Mouse (Mus musculus) right cerebral cortex, adult 18-20 months (tissue): ENCODE measurements at regions not wholly inside any gene's neighbourhood (a gene's known extent, or its start where the extent isn't known, plus 50 kb on each side); places are given as distances from the start of the nearest gene placed in this dataset.

ENCODE experiments used
- DNase-seq: peaks from one replicate; pipeline ENCODE4 v3.0.0; 2022; ENCODE audit warnings: mixed read lengths

GRCm38 (mm10) chr6:35605100-35605499 is 65.4 kb upstream of the Mtpn start:
- DNase-seq, result no peak

GRCm38 (mm10) chr6:35601373-35601772 is 61.7 kb upstream of the Mtpn start:
- DNase-seq, result no peak

GRCm38 (mm10) chr6:35599841-35600240 is 60.2 kb upstream of the Mtpn start:
- no peak for DNase-seq

DNA sequence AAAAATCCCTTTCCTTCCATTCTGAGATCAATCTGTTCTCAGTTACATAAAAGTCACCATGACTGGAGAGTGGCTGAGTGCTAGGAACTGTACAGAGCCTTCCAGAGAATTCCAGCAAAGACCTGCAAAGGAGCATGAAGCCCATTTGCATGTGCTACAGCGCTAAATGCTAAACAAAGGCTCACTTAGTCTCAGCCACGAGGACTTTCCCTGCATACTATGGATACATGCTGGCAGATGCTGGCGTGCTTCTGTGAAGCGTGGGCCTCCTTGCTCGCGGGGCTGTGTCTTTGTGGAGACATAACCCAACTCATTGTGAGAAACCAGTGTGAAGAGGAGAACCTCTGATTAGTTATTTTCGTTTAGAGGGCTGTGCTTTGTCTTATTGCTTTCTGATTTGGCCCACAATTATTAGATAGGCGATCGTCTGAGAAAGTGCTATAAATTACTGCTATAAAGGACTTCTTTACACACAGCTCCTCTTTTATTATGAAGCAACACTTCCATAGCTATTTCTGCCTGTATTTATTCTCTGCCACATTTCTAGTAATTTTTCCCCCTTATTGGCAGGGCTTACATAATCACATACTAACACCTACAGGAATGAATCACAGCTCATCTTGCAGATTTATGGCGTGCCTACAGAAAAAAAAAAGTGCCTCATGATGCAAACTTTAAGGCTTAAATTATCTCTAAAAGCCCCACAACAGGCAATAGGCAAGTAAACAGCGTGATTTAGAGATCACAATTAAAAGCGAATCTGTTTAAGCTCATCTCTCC is 58.9 kb upstream of the Mtpn start:
- peak; percentile 90 for DNase-seq

GRCm38 (mm10) chr6:35595012-35595411 is 55.3 kb upstream of the Mtpn start:
- no peak for DNase-seq

DNA sequence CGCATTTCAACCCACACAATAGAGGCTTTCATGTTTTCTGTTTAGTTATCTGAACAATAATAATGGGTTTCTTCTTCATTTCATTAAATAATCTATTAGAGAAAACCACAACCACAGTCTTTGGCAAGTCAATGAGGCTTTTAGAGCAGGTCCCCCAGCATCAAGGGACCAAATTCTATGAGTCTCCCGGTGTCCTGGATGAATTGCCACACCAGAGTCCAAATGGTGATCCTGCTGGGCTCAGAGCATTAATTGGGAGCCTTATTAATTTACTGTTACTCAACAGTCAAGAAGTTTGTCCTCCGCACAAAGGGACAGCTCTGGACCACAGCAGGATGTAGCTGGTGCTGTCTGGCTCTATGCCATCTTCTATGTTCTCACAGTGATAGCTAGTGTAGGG is 52.5 kb upstream of the Mtpn start:
- DNase-seq, result no peak
